Mouse (Mus musculus) MEL-GATA-1-ER (cell line): ENCODE data around the gene Car10.

Experiments
- DNase-seq: peaks from one replicate; pipeline ENCODE4 v3.0.0-alpha.2; 2012; ENCODE audit warnings: low read depth; ENCODE audit errors: extremely low read depth

Car10 gene

GRCm38 (mm10) chr11:93172430-93172829 lies 74.6 kb downstream of the Car10 start:
- DNase-seq: no peak

GRCm38 (mm10) chr11:93173533-93174308 lies 75.9 kb downstream of the Car10 start:
- no peak for DNase-seq

GRCm38 (mm10) chr11:93185477-93185876 lies 87.6 kb downstream of the Car10 start:
- no peak for DNase-seq

GRCm38 (mm10) chr11:93186163-93186562 lies 88.3 kb downstream of the Car10 start:
- DNase-seq: no peak

- no peak for DNase-seq
Observed at GRCm38 (mm10) chr11:93188621-93189020, 90.8 kb downstream of the Car10 start.

GRCm38 (mm10) chr11:93200046-93200445 lies 102.2 kb downstream of the Car10 start:
- DNase-seq: no peak

- DNase-seq: no peak
Observed at GRCm38 (mm10) chr11:93217457-93217856, 119.6 kb downstream of the Car10 start.

- no peak for DNase-seq
Observed at GRCm38 (mm10) chr11:93230057-93230456, 132.2 kb downstream of the Car10 start.

- DNase-seq: no peak
Observed at GRCm38 (mm10) chr11:93249771-93250265, 152.0 kb downstream of the Car10 start.

- no peak for DNase-seq
Observed at GRCm38 (mm10) chr11:93251766-93252165, 153.9 kb downstream of the Car10 start.

- no peak for DNase-seq
Observed at GRCm38 (mm10) chr11:93263979-93264378, 166.2 kb downstream of the Car10 start.

GRCm38 (mm10) chr11:93272016-93272415 lies 174.2 kb downstream of the Car10 start:
- no peak for DNase-seq

- DNase-seq: no peak
Observed at GRCm38 (mm10) chr11:93273906-93274305, 176.1 kb downstream of the Car10 start.

GRCm38 (mm10) chr11:93293661-93294060 lies 195.8 kb downstream of the Car10 start:
- DNase-seq: no peak

- DNase-seq: no peak
Observed at GRCm38 (mm10) chr11:93309981-93310380, 212.2 kb downstream of the Car10 start.

GRCm38 (mm10) chr11:93337756-93338155 lies 239.9 kb downstream of the Car10 start:
- no peak for DNase-seq

- no peak for DNase-seq
Observed at GRCm38 (mm10) chr11:93343961-93344360, 246.1 kb downstream of the Car10 start.

GRCm38 (mm10) chr11:93344869-93345268 lies 247.0 kb downstream of the Car10 start:
- no peak for DNase-seq

GRCm38 (mm10) chr11:93361576-93361975 lies 263.7 kb downstream of the Car10 start:
- DNase-seq: no peak

GRCm38 (mm10) chr11:93364171-93364570 lies 266.3 kb downstream of the Car10 start:
- no peak for DNase-seq

GRCm38 (mm10) chr11:93367244-93367643 lies 269.4 kb downstream of the Car10 start:
- no peak for DNase-seq

GRCm38 (mm10) chr11:93367740-93368139 lies 269.9 kb downstream of the Car10 start:
- no peak for DNase-seq

- DNase-seq: no peak
Observed at GRCm38 (mm10) chr11:93373697-93374354, 276.0 kb downstream of the Car10 start.
